In the genomic region with DNA sequence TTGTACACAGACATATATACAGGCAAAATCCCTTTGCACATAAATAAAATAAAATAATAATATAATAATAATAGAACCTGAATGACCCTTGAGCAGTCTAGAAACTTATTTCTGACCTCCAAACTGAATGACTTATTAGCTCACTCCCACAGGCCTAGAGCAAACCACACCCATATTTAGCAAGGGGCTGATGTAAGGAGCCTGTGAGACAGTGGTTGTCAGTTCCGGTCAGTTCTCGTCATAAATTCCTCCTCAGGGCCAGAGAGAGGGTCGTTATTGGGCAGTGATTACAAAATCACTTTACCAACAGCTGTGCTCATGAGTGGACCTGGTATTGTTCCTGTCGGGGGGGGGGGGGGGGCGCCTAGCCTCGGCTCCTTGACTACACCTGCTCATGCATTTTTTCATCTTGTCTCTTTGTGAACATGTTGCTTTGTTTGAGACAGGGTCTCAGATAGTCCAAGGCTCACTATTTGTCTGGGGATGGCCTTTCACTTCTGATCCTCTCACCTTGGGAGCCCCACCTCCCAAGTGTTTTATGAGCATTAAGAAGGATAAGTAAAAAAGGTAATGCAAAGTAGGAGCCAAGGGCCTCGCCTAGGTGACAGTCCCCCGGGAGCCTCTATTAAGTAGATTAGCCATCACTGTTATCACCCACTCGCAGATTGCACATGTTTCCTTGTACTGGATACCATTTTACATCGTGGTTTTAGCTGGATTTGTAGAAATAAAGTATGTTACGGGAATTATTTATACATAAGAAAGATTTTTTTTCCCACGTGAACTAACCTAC, we compare ENCODE assay signal across 17 mouse cellular contexts. TPM values are rescaled to one million over a fixed set of nuclear protein-coding genes. Genes with fewer than 3 reads are reported as not detected.
DNase-seq lines count a peak whose midpoint lies in the region; ATAC-seq and TF ChIP-seq lines count a peak whose summit lies in the region.
"Had no signal": no experiment of that assay in that cellular context is flagged by ENCODE, and none has a peak within 500 bp of the region (broad histone marks: within the 10 kb centered on the region; RNA-seq: fewer than 3 reads in every experiment).

No protein-coding gene starts in this region.

- 0 out of 2 replicates have a peak overlapping the region, but pooled peaks have one; percentile 33 for H3K9ac ChIP-seq in liver, embryonic 15.5 days
- H3K9ac ChIP-seq: heart, embryonic 12.5 days; stomach, embryonic 15.5 days had no signal

- TF ChIP-seq POLR2A in small intestine, adult 2 months (IDR thresholded peaks at IDR 0.05; ENCODE audit: low read depth, low read length): no peak

- no peak overlapping the region; the same call in 1 of the 2 replicates for H3K4me3 ChIP-seq in brown adipose tissue, adult 24 weeks (ENCODE audit: insufficient read depth, low read depth, low read length)
- peak overlapping the region; percentile 14 for H3K4me3 ChIP-seq in liver, embryonic 15.5 days (replicated peaks)
- H3K4me3 ChIP-seq in small intestine, adult 2 months (ENCODE audit: low read depth, low read length): peak overlapping the region; percentile 4; the same call in 1 of the 2 replicates
- no peak overlapping the region for H3K4me3 ChIP-seq in limb, embryonic 10.5 days
- H3K4me3 ChIP-seq: forebrain, embryonic 10.5 days; heart, embryonic 12.5 days; hindbrain, embryonic 10.5 days; stomach, embryonic 15.5 days had no signal

- no peaks in the 10 kb centered on the region for H3K36me3 ChIP-seq in liver, embryonic 15.5 days (replicated peaks)
- no peaks in the 10 kb centered on the region for H3K36me3 ChIP-seq in small intestine, adult 2 months (ENCODE audit: control insufficient read depth, insufficient read depth, low read length)
- H3K36me3 ChIP-seq in limb, embryonic 10.5 days: no peaks in the 10 kb centered on the region
- H3K36me3 ChIP-seq: forebrain, embryonic 10.5 days; heart, embryonic 12.5 days; hindbrain, embryonic 10.5 days; stomach, embryonic 15.5 days had no signal

- peak; percentile 57 for DNase-seq in lung, postnatal 36 days
- DNase-seq in lung, adult 18-20 months: no peak
- DNase-seq in limb, embryonic 10.5 days (ENCODE audit: low spot score): no peak
- DNase-seq in adrenal gland, adult 2 months: no peak
- no peak for DNase-seq in ovary, postnatal 10 days (ENCODE audit: low spot score)
- DNase-seq: cerebellum, adult 8-10 months; left cerebral cortex, postnatal 4 days; lung, postnatal 14 days; right cerebral cortex, postnatal 25 days had no signal

- 24% methylated on average over 12 of the region's 12 CpGs for whole genome bisulfite sequencing in liver, embryonic 15.5 days (ENCODE audit: insufficient replicate concordance)
- 38% methylated on average over 12 of the region's 12 CpGs for WGBS in small intestine, adult 2 months
- WGBS in limb, embryonic 10.5 days: 73% methylated on average over 12 of the region's 12 CpGs

- H3K4me2 ChIP-seq in liver, embryonic 15.5 days: peak overlapping the region; percentile 60
- H3K4me2 ChIP-seq: heart, embryonic 12.5 days; stomach, embryonic 15.5 days had no signal

- H3K27me3 ChIP-seq in liver, embryonic 15.5 days: 0 out of 2 replicates have a peak, but pooled peaks cover 4% of the 10 kb centered on the region
- H3K27me3 ChIP-seq in small intestine, adult 2 months (ENCODE audit: control insufficient read depth, insufficient read depth, low read length): no peaks in the 10 kb centered on the region
- H3K27me3 ChIP-seq in limb, embryonic 10.5 days (ENCODE audit: low read depth, poor library complexity, severe bottlenecking): peaks cover 24% of the 10 kb centered on the region
- H3K27me3 ChIP-seq: stomach, embryonic 15.5 days had no signal

- H3K27ac ChIP-seq in brown adipose tissue, adult 24 weeks (replicated peaks; ENCODE audit: low read depth, low read length): peak overlapping the region; percentile 80
- peak overlapping the region; percentile 85 for H3K27ac ChIP-seq in liver, embryonic 15.5 days (replicated peaks)
- peak overlapping the region; percentile 49 for H3K27ac ChIP-seq in small intestine, adult 2 months (ENCODE audit: insufficient read depth, low read depth, low read length)
- no peak overlapping the region for H3K27ac ChIP-seq in limb, embryonic 10.5 days
- H3K27ac ChIP-seq: forebrain, embryonic 10.5 days; hindbrain, embryonic 10.5 days; stomach, embryonic 15.5 days had no signal

- ATAC-seq in liver, embryonic 15.5 days (ENCODE audit: insufficient read depth): peak; percentile 53

- H3K4me1 ChIP-seq in brown adipose tissue, adult 24 weeks (ENCODE audit: control insufficient read depth, insufficient read depth, insufficient read length, low read length): peaks cover 15% of the 10 kb centered on the region; the same call in 1 of the 2 replicates
- H3K4me1 ChIP-seq in liver, embryonic 15.5 days (replicated peaks): peaks cover 87% of the 10 kb centered on the region
- H3K4me1 ChIP-seq in small intestine, adult 2 months (ENCODE audit: control insufficient read depth, insufficient read depth, insufficient read length, low read length): peaks cover 13% of the 10 kb centered on the region; the same call in 1 of the 2 replicates
- peaks cover 9% of the 10 kb centered on the region for H3K4me1 ChIP-seq in limb, embryonic 10.5 days

- TF ChIP-seq CTCF in small intestine, adult 2 months (IDR thresholded peaks at IDR 0.05; ENCODE audit: extremely low read depth, insufficient read length, insufficient replicate concordance, low read depth, low read length): no peak

- H3K9me3 ChIP-seq in liver, embryonic 15.5 days (replicated peaks): no peaks in the 10 kb centered on the region
- H3K9me3 ChIP-seq in limb, embryonic 10.5 days (replicated peaks): no peaks in the 10 kb centered on the region
- H3K9me3 ChIP-seq: forebrain, embryonic 10.5 days; heart, embryonic 12.5 days; hindbrain, embryonic 10.5 days; stomach, embryonic 15.5 days had no signal

RNA-seq across cellular contexts. Expression of a gene that starts 17.4 kb away (rescaled TPM):
- polyA plus RNA-seq in brown adipose tissue, adult 24 weeks (2012; ENCODE audit: insufficient read depth, insufficient read length, missing spikeins): 46.9 and 61.9 TPM in 2 replicates
- polyA plus RNA-seq in liver, embryonic 15.5 days (2015; fragmentation: Nextera tagmentation; extraction: Ambion mirVana): 39.5 and 42.9 TPM in 2 replicates
- polyA plus RNA-seq in small intestine, adult 2 months (2012; rRNA removed): 1.3 and 3.2 TPM in 2 replicates
- 71.8 and 78.0 TPM in 2 replicates for polyA plus RNA-seq in limb, embryonic 10.5 days (2016; fragmentation: Nextera tagmentation; extraction: Ambion mirVana)
- 10 to 100 TPM; 54.8 to 58.8 TPM for total RNA-seq in adrenal gland, adult 2 months (2021)
- polyA plus RNA-seq in adrenal gland, adult 2 months (2012; rRNA removed): 3.7 and 4.4 TPM in 2 replicates

RNA-seq across cellular contexts. Expression of a gene that starts 23.2 kb away (rescaled TPM):
- 48.5 and 88.7 TPM in 2 replicates for polyA plus RNA-seq in brown adipose tissue, adult 24 weeks (2012; ENCODE audit: insufficient read depth, insufficient read length, missing spikeins)
- polyA plus RNA-seq in liver, embryonic 15.5 days (2015; fragmentation: Nextera tagmentation; extraction: Ambion mirVana): 57.9 and 79.6 TPM in 2 replicates
- 6.5 and 8.2 TPM in 2 replicates for polyA plus RNA-seq in small intestine, adult 2 months (2012; rRNA removed)
- 2.4 and 2.5 TPM in 2 replicates for polyA plus RNA-seq in limb, embryonic 10.5 days (2016; fragmentation: Nextera tagmentation; extraction: Ambion mirVana)
- 10 to 100 TPM; 46.7 to 61.5 TPM for total RNA-seq in adrenal gland, adult 2 months (2021)
- 7.2 and 11.5 TPM in 2 replicates for polyA plus RNA-seq in adrenal gland, adult 2 months (2012; rRNA removed)

RNA-seq across cellular contexts. Expression of a gene that starts 54.5 kb away (rescaled TPM):
- polyA plus RNA-seq in brown adipose tissue, adult 24 weeks (2012; ENCODE audit: insufficient read depth, insufficient read length, missing spikeins): 46.3 and 62.1 TPM in 2 replicates
- polyA plus RNA-seq in liver, embryonic 15.5 days (2015; fragmentation: Nextera tagmentation; extraction: Ambion mirVana): 12.6 and 14.3 TPM in 2 replicates
- 8.4 and 10.9 TPM in 2 replicates for polyA plus RNA-seq in small intestine, adult 2 months (2012; rRNA removed)
- polyA plus RNA-seq in limb, embryonic 10.5 days (2016; fragmentation: Nextera tagmentation; extraction: Ambion mirVana): 30.9 and 31.6 TPM in 2 replicates
- total RNA-seq in adrenal gland, adult 2 months (2021): 10 to 100 TPM; 33.6 to 36.7 TPM
- 19.7 and 25.4 TPM in 2 replicates for polyA plus RNA-seq in adrenal gland, adult 2 months (2012; rRNA removed)

RNA-seq across cellular contexts. Expression of a gene that starts 54.7 kb away (rescaled TPM):
- polyA plus RNA-seq in brown adipose tissue, adult 24 weeks (2012; ENCODE audit: insufficient read depth, insufficient read length, missing spikeins): not detected in 2 replicates
- polyA plus RNA-seq in liver, embryonic 15.5 days (2015; fragmentation: Nextera tagmentation; extraction: Ambion mirVana): 0.20 TPM in 1 of 2 replicates, not detected in the other
- 0.05 TPM in 1 of 2 replicates, not detected in the other for polyA plus RNA-seq in small intestine, adult 2 months (2012; rRNA removed)
- 0.89 and 1.1 TPM in 2 replicates for polyA plus RNA-seq in limb, embryonic 10.5 days (2016; fragmentation: Nextera tagmentation; extraction: Ambion mirVana)
- under 1 TPM; 0.35 TPM for total RNA-seq in adrenal gland, adult 2 months (2021)
- not detected in 2 replicates for polyA plus RNA-seq in adrenal gland, adult 2 months (2012; rRNA removed)
- total RNA-seq: gastrocnemius, adult 8-10 months had no signal

Comparison
In these comparisons a context has a peak if more than half of its experiments do, and no peak if none do; other contexts are left out.
1. H3K4me3 ChIP-seq: peak in liver, embryonic 15.5 days (single experiment) and small intestine, adult 2 months (single experiment); none in brown adipose tissue, adult 24 weeks (single experiment) and limb, embryonic 10.5 days (single experiment).